Mouse (Mus musculus) neural tube, embryonic 12.5 days (tissue): ENCODE measurements around the gene Fis1. TPM values are rescaled to one million over a fixed set of nuclear protein-coding genes. Genes with fewer than 3 reads are reported as not detected.
A peak's percentile ranks its signal among the peaks of the same experiment; 100 is the strongest.
"Not testable (repeated sequence)": the region's sequence is repeated elsewhere in the genome, so short reads cannot be mapped to it uniquely, and the experiment has no call there.

Experiments used
- ATAC-seq: fragments of 200-750 bp; cut with Nextera tagmentation; 2 replicates; pipeline ENCODE4 v1.8.0; 2017; ENCODE audit warnings: low read depth, mild to moderate bottlenecking, moderate TSS enrichment, moderate library complexity; ENCODE audit not compliant: low FRiP score
- H3K27ac ChIP-seq: fragments of 300-500 bp; sonication (generic); 2 replicates; pipeline ENCODE4 v1.5.1; 2016
- H3K27me3 ChIP-seq: fragments of 300-500 bp; sonication (generic); replicated peaks from 2 replicates; pipeline ENCODE4 v1.6.1; 2016; ENCODE audit warnings: mild to moderate bottlenecking
- H3K36me3 ChIP-seq: fragments of 300-500 bp; sonication (generic); 2 replicates; pipeline ENCODE4 v1.6.1; 2016; ENCODE audit warnings: mild to moderate bottlenecking
- H3K4me1 ChIP-seq: fragments of 300-500 bp; sonication (generic); 2 replicates; pipeline ENCODE4 v1.6.1; 2016
- H3K4me2 ChIP-seq: fragments of 300-500 bp; sonication (generic); replicated peaks from 2 replicates; pipeline ENCODE4 v1.6.1; 2016; ENCODE audit warnings: mild to moderate bottlenecking
- H3K4me3 ChIP-seq: fragments of 300-500 bp; sonication (generic); 2 replicates; pipeline ENCODE4 v1.5.1; 2016
- H3K9ac ChIP-seq: fragments of 300-500 bp; sonication (generic); 2 replicates; pipeline ENCODE4 v1.6.1; 2016; ENCODE audit warnings: mild to moderate bottlenecking
- H3K9me3 ChIP-seq: fragments of 300-500 bp; sonication (generic); 2 replicates; pipeline ENCODE4 v1.6.1; 2016; ENCODE audit warnings: mild to moderate bottlenecking
- WGBS: fragments of 180-500 bp; shearing (Covaris S2); methylation state at CpG from one replicate; pipeline ENCODE4 v1.1.7; 2016; 5-methylcytosine and 5-hydroxymethylcytosine counted together
- polyA plus RNA-seq: library from polyadenylated mRNA; unstranded; fragments of >200 nt; fragmentation: Nextera tagmentation; extraction: Ambion mirVana; gene quantifications from 2 replicates; pipeline ENCODE4 v1.2.1, GENCODE M21; 2016

Gene Fis1
- polyA plus RNA-seq, 1 experiment from 2014 or later = 304 TPM

DNA sequence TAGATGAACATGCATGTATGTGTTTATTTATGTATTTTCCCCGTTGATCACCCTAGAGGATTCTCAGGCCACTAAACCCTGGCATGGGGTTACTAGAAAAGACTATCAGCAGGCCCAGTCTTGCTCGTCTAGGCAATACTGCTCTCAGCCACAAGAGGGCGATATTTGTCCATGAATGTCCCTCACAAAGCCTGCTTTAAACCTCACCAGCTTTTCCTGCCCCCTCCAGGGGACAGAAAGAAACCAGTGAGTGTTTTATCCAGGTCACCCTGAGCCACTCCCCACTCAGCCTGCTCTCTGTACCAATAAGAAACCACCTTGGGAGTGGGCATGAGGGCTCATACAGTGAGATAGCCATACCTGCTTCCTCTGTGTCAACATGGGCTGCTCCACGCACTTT lies 24.0 kb upstream of the Fis1 start:
- H3K4me3 ChIP-seq = no peak overlapping the region
- peaks cover 3% of the 10 kb centered on the region; the same call in 1 of the 2 replicates for H3K4me1 ChIP-seq
- WGBS = 21% methylated on average over 4 of the region's 4 CpGs
- no peaks in the 10 kb centered on the region for H3K9me3 ChIP-seq
- peak; percentile 77 for ATAC-seq
- H3K27ac ChIP-seq = no peak overlapping the region
- H3K9ac ChIP-seq = no peak overlapping the region
- H3K4me2 ChIP-seq = no peak overlapping the region
- H3K27me3 ChIP-seq = no peaks in the 10 kb centered on the region
- H3K36me3 ChIP-seq = no peaks in the 10 kb centered on the region

DNA sequence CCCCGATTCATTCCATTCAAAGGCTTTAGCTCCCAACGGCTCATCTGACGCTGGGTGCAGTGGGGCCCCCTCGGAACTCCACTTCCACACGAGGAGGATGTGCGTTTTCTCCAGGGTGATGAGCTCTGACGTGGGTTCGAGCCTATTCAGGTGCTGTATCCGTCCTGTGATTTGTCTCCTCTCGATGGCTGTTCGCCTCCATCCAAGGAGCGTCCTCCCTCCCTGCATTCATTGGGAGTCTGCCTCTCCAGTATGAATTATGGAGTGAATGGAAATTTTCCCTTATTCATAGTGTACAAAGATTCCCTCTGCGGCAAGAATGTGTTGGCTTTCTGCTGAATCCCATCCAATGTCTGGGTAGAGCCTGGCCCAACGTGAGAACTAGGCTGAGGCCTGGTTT lies 21.2 kb upstream of the Fis1 start:
- WGBS = 77% methylated on average over 14 of the region's 14 CpGs
- no peak overlapping the region for H3K9ac ChIP-seq
- no peak overlapping the region for H3K4me2 ChIP-seq
- H3K27me3 ChIP-seq = no peaks in the 10 kb centered on the region
- peaks cover 3% of the 10 kb centered on the region; the same call in 1 of the 2 replicates for H3K4me1 ChIP-seq
- H3K4me3 ChIP-seq = no peak overlapping the region
- H3K36me3 ChIP-seq = no peaks in the 10 kb centered on the region
- no peak for ATAC-seq
- no peak overlapping the region for H3K27ac ChIP-seq
- H3K9me3 ChIP-seq = no peaks in the 10 kb centered on the region

- H3K36me3 ChIP-seq = no peaks in the 10 kb centered on the region
- H3K9ac ChIP-seq = no peak overlapping the region
- no peaks in the 10 kb centered on the region for H3K27me3 ChIP-seq
- H3K27ac ChIP-seq = no peak overlapping the region
- H3K9me3 ChIP-seq = no peaks in the 10 kb centered on the region
- H3K4me2 ChIP-seq = no peak overlapping the region
- no peak overlapping the region for H3K4me3 ChIP-seq
- H3K4me1 ChIP-seq = peaks cover 3% of the 10 kb centered on the region; the same call in 1 of the 2 replicates
- 86% methylated on average over 5 of the region's 5 CpGs for WGBS
- ATAC-seq = no peak
Measured at GRCm38 (mm10) chr5:136932956-136933355, 20.1 kb upstream of the Fis1 start.

DNA sequence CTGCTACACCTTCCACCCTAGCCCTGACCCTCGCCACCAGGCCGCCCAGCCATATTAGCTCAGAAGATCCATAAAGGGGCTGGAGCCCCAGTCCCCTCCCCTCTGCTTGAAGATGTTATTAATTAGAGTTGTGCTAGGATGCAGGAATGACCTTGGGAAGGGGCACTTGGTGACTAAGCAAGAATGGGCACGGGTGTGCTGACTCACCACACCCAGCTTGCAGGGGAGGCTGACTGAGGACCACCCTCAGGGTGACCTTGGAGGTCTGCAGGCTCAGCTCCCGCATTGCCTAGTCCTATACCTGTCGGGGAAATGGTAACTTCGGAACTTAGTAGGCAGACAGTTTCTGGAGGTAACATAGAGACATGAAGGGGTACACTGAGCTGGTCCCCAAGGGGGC lies 19.1 kb upstream of the Fis1 start:
- WGBS = 90% methylated on average over 6 of the region's 6 CpGs
- ATAC-seq = no peak
- no peaks in the 10 kb centered on the region for H3K36me3 ChIP-seq
- no peak overlapping the region for H3K9ac ChIP-seq
- H3K27me3 ChIP-seq = no peaks in the 10 kb centered on the region
- no peak overlapping the region for H3K4me2 ChIP-seq
- no peak overlapping the region for H3K27ac ChIP-seq
- peaks cover 3% of the 10 kb centered on the region; the same call in 1 of the 2 replicates for H3K4me1 ChIP-seq
- no peak overlapping the region for H3K4me3 ChIP-seq
- H3K9me3 ChIP-seq = no peaks in the 10 kb centered on the region

DNA sequence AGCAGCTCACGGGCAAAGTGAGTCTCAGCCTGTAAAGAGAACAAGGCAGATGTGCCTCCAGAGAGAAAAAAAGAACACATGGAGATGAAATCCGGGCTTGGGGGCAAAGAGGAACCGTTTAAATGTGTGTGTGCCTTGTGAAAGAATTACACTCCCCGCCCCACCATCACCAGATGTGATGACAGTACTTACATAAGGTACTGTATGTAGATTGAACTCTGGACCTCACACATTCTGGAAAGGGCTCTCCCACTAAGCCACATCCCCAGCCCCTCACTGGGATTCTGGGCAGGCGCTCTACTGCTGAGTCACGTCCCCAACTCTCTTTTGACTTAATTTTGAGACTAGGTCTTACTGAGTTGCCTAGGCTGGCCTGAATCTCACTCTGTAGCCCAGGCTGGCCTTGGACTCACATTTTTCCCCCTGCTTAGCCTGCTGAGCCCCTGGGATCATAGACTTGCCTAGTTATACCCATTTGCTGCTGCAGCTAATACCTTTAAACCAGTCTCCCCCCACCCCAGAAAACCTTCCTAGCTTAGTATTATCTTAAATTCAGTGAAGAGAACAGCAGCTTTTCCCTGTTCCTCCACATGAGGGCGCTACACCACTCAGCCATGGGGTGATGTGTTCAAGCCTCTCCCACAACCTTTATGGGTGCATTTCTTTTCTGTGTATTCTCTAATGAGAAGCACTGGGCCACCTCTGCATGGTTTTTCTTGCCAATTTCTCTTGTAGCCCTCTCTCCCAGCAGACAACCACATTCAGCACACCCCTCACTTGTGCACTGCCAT lies 17.0 kb upstream of the Fis1 start:
- H3K4me2 ChIP-seq = no peak overlapping the region
- H3K9ac ChIP-seq = no peak overlapping the region
- H3K27ac ChIP-seq = no peak overlapping the region
- no peaks in the 10 kb centered on the region for H3K27me3 ChIP-seq
- H3K4me3 ChIP-seq = no peak overlapping the region
- no peaks in the 10 kb centered on the region for H3K4me1 ChIP-seq
- H3K36me3 ChIP-seq = no peaks in the 10 kb centered on the region
- H3K9me3 ChIP-seq = no peaks in the 10 kb centered on the region
- ATAC-seq = no peak
- WGBS = 70% methylated on average over 7 of the region's 7 CpGs

GRCm38 (mm10) chr5:136936750-136937149 lies 16.3 kb upstream of the Fis1 start:
- no peak for ATAC-seq
- no peak overlapping the region for H3K27ac ChIP-seq
- no peak overlapping the region for H3K4me3 ChIP-seq
- H3K27me3 ChIP-seq = no peaks in the 10 kb centered on the region
- no peak overlapping the region for H3K4me2 ChIP-seq
- 88% methylated on average over 6 of the region's 6 CpGs for WGBS
- H3K9me3 ChIP-seq = no peaks in the 10 kb centered on the region
- no peaks in the 10 kb centered on the region for H3K4me1 ChIP-seq
- H3K36me3 ChIP-seq = no peaks in the 10 kb centered on the region
- H3K9ac ChIP-seq = no peak overlapping the region

DNA sequence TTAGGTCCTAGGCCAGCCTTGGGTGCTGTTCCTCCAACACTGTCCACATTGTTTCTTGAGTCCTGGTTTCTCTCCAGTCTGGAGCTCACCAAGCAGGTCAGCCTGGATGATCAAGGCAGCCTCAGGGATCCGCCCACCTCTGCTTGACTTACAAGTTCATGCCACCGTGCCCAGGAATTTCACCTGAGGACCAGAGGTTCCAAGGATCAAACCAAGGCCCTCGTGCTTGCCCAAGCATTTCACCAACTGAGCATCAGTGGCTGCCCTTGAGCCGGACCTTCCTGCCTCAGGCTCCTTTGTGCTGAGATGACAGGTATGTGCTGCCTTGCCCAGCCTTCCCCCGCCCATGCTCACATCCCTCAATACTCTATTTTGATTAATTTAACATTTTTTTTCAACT lies 15.5 kb upstream of the Fis1 start:
- no peak for ATAC-seq
- no peaks in the 10 kb centered on the region for H3K9me3 ChIP-seq
- H3K9ac ChIP-seq = no peak overlapping the region
- no peaks in the 10 kb centered on the region for H3K27me3 ChIP-seq
- H3K4me1 ChIP-seq = no peaks in the 10 kb centered on the region
- no peaks in the 10 kb centered on the region for H3K36me3 ChIP-seq
- 93% methylated on average over 5 of the region's 5 CpGs for WGBS
- H3K27ac ChIP-seq = no peak overlapping the region
- H3K4me2 ChIP-seq = no peak overlapping the region
- no peak overlapping the region for H3K4me3 ChIP-seq

- Histone ChIP-seq H3K36me3 (no peaks in the 10 kb centered on the region), H3K9me3 (no peaks in the 10 kb centered on the region), H3K27me3 (no peaks in the 10 kb centered on the region), H3K4me1 (no peaks in the 10 kb centered on the region), H3K4me3 (no peak overlapping the region), H3K27ac (no peak overlapping the region), H3K4me2 (no peak overlapping the region), H3K9ac (no peak overlapping the region)
- ATAC-seq = no peak
- 63% methylated on average over 7 of the region's 7 CpGs for WGBS
Measured at GRCm38 (mm10) chr5:136939284-136939683, 13.8 kb upstream of the Fis1 start.

GRCm38 (mm10) chr5:136940029-136940428 lies 13.0 kb upstream of the Fis1 start:
- not testable (repeated sequence) for H3K9me3 ChIP-seq, H3K36me3 ChIP-seq, H3K9ac ChIP-seq, H3K4me1 ChIP-seq, ATAC-seq, H3K27ac ChIP-seq, H3K27me3 ChIP-seq, H3K4me2 ChIP-seq, H3K4me3 ChIP-seq
- WGBS = 85% methylated on average over 6 of the region's 6 CpGs

DNA sequence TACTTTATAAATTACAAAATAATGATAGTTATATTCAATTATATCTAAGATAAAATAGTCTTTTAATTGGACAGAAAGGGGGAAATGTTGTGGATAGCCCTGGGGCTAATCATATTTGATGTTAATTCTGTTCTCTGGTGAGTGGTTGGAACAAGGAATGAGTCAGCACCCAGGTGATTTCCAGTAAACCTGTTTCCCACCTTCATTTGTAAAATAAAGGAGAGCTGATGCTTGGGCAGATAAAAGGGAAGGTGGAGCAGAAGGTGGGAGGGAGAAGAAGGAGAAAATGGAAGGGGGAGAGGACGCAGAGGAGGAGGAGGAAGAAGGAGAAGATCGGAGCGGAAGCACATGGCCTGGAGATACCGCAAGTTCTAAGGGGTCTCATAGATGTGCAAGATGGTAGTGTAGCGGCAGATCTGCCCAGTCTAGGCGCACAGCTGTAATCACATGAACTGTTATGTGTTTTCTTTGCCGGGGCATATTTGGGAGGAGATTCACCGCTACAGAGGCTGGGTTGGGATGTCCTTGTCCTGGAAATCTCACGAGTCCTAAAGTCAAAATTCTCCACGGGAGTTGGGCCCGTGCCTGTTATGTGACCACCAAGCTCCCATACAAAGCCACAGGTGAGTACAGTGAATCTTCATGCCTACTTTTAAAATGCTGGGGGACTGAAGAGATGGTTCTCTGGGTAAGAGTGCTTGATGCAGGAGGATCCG lies 12.1 kb upstream of the Fis1 start:
- no peak for ATAC-seq
- Histone ChIP-seq H3K9me3 (no peaks in the 10 kb centered on the region), H3K36me3 (no peaks in the 10 kb centered on the region), H3K4me2 (no peak overlapping the region), H3K9ac (no peak overlapping the region), H3K27ac (no peak overlapping the region), H3K27me3 (no peaks in the 10 kb centered on the region), H3K4me3 (no peak overlapping the region), H3K4me1 (no peaks in the 10 kb centered on the region)
- 86% methylated on average over 12 of the region's 12 CpGs for WGBS

- Histone ChIP-seq H3K27me3 (no peaks in the 10 kb centered on the region), H3K4me3 (no peak overlapping the region), H3K9me3 (no peaks in the 10 kb centered on the region), H3K4me2 (no peak overlapping the region), H3K4me1 (no peaks in the 10 kb centered on the region), H3K27ac (no peak overlapping the region), H3K36me3 (no peaks in the 10 kb centered on the region), H3K9ac (no peak overlapping the region)
- no peak for ATAC-seq
- 87% methylated on average over 3 of the region's 3 CpGs for WGBS
Measured at GRCm38 (mm10) chr5:136942781-136943180, 10.3 kb upstream of the Fis1 start.

DNA sequence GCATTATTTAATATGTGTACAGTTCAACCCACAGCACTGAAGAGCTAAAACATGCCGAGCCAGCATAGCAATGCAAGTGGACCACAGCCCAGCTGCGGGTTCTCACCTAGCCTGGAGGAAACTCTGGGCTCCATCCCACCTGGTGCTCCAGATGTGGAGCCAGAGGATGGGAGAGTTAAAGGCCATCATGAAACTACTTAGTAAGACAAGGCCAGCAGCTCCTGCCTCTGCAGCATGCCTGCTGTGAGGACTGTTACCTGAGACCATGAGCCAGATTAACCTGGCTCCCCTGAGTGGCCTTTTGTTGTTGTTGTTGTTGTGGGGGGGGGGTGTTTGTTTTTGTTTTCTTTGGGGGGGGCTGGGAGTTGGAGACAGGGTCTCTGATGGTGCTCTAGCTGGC lies 9.7 kb upstream of the Fis1 start:
- 82% methylated on average over 2 of the region's 2 CpGs for WGBS
- no peaks in the 10 kb centered on the region for H3K9me3 ChIP-seq
- no peaks in the 10 kb centered on the region for H3K36me3 ChIP-seq
- H3K27ac ChIP-seq = no peak overlapping the region
- no peaks in the 10 kb centered on the region for H3K4me1 ChIP-seq
- H3K27me3 ChIP-seq = no peaks in the 10 kb centered on the region
- no peak overlapping the region for H3K9ac ChIP-seq
- H3K4me2 ChIP-seq = no peak overlapping the region
- ATAC-seq = no peak
- no peak overlapping the region for H3K4me3 ChIP-seq

GRCm38 (mm10) chr5:136945084-136945483 lies 8.0 kb upstream of the Fis1 start:
- Histone ChIP-seq H3K36me3 (no peaks in the 10 kb centered on the region), H3K4me2 (no peak overlapping the region), H3K9ac (no peak overlapping the region), H3K9me3 (no peaks in the 10 kb centered on the region), H3K27me3 (no peaks in the 10 kb centered on the region), H3K4me3 (no peak overlapping the region), H3K4me1 (no peaks in the 10 kb centered on the region), H3K27ac (no peak overlapping the region)
- 78% methylated on average over 12 of the region's 12 CpGs for WGBS
- ATAC-seq = no peak
